Mouse (Mus musculus) CH12.LX (cell line): ENCODE measurements at regions not wholly inside any gene's neighbourhood (a gene's known extent, or its start where the extent isn't known, plus 50 kb on each side); places are given as distances from the start of the nearest gene placed in this dataset.

Experiments used
- DNase-seq: peaks from one replicate; pipeline ENCODE4 v3.0.0-alpha.2; 2013; ENCODE audit errors: extremely low read depth
- H3K27ac ChIP-seq: 2 replicates; pipeline ENCODE4 v1.5.1; 2012; ENCODE audit warnings: low read depth, mild to moderate bottlenecking, control low read depth, moderate library complexity; ENCODE audit not compliant: insufficient read depth
- H3K27me3 ChIP-seq: replicated peaks from 2 replicates; pipeline ENCODE3; 2012; ENCODE audit warnings: inconsistent platforms
- H3K36me3 ChIP-seq, 2 experiments: replicated peaks in 1 of 2; 2 replicates each; pipeline versions ENCODE3 to v1.6.1; 2012; ENCODE audit warnings: inconsistent platforms in 1 of 2, low read length in 1 of 2, mild to moderate bottlenecking in 1 of 2, mixed read lengths in 1 of 2, moderate library complexity in 1 of 2; ENCODE audit not compliant: control insufficient read depth in 1 of 2, insufficient read depth in 1 of 2
- H3K4me1 ChIP-seq, 2 experiments: 2 replicates each; pipeline ENCODE4 v1.6.1; 2012; ENCODE audit warnings: inconsistent platforms in 1 of 2, moderate library complexity in 1 of 2; ENCODE audit not compliant: insufficient read depth in 2 of 2, control insufficient read depth in 1 of 2
- H3K4me2 ChIP-seq: 2 replicates; pipeline ENCODE4 v1.6.1; 2012; ENCODE audit warnings: low read depth, mild to moderate bottlenecking, control low read depth; ENCODE audit not compliant: poor library complexity, insufficient read depth, severe bottlenecking
- H3K4me3 ChIP-seq, 3 experiments: fragments of 150-350 bp in 1 of 3; sonication (generic) in 1 of 3; replicated peaks in 1 of 3; 2 replicates each; pipeline versions ENCODE3 to v1.5.1; 2011 to 2012; ENCODE audit warnings: low read depth in 2 of 3, low read length in 2 of 3, mild to moderate bottlenecking in 2 of 3, moderate library complexity in 2 of 3, control low read depth in 1 of 3, improper control_type of control experiment in 1 of 3, inconsistent platforms in 1 of 3, mixed read lengths in 1 of 3; ENCODE audit not compliant: poor library complexity in 1 of 3
- H3K79me2 ChIP-seq: replicated peaks from 2 replicates; pipeline ENCODE4 v1.6.1; 2012; ENCODE audit warnings: mild to moderate bottlenecking, moderate library complexity; ENCODE audit not compliant: control insufficient read depth, poor library complexity, insufficient read depth, severe bottlenecking; ENCODE audit errors: extremely low read depth
- H3K9ac ChIP-seq: 2 replicates; pipeline ENCODE4 v1.6.1; 2012; ENCODE audit warnings: low read depth, mild to moderate bottlenecking, control low read depth, moderate library complexity; ENCODE audit not compliant: insufficient read depth
- H3K9me3 ChIP-seq: replicated peaks from 2 replicates; pipeline ENCODE3; 2012; ENCODE audit warnings: low read length, inconsistent platforms, mixed read lengths
- BHLHE40 ChIP-seq: IDR thresholded peaks from 2 replicates; pipeline ENCODE4 v1.6.1; 2011; ENCODE audit warnings: mild to moderate bottlenecking, low read depth, low read length, improper control_type of control experiment
- CHD1 ChIP-seq: IDR thresholded peaks from 2 replicates; pipeline ENCODE4 v1.6.1; 2012; ENCODE audit warnings: low read depth, low read length, improper control_type of control experiment, inconsistent platforms
- CHD2 ChIP-seq: IDR thresholded peaks from 2 replicates; pipeline ENCODE4 v1.6.1; 2011; ENCODE audit warnings: low read length, improper control_type of control experiment
- E2F4 ChIP-seq: IDR thresholded peaks from 2 replicates; pipeline ENCODE4 v1.6.1; 2011; ENCODE audit warnings: low read depth, low read length, improper control_type of control experiment; ENCODE audit not compliant: insufficient replicate concordance
- ELF1 ChIP-seq: IDR thresholded peaks from 2 replicates; pipeline ENCODE4 v1.6.1; 2014; ENCODE audit warnings: low read depth, mild to moderate bottlenecking, inconsistent platforms, low read length, improper control_type of control experiment
- GABPA ChIP-seq: IDR thresholded peaks from 2 replicates; pipeline ENCODE4 v1.6.1; 2012; ENCODE audit warnings: low read depth, low read length, improper control_type of control experiment, inconsistent platforms; ENCODE audit not compliant: insufficient replicate concordance
- HCFC1 ChIP-seq: IDR thresholded peaks from 2 replicates; pipeline ENCODE4 v1.6.1; 2012; ENCODE audit warnings: low read depth, mild to moderate bottlenecking, inconsistent platforms, low read length, improper control_type of control experiment
- JUN ChIP-seq: IDR thresholded peaks from 2 replicates; pipeline ENCODE4 v1.6.1; 2011; ENCODE audit warnings: low read depth, mild to moderate bottlenecking, low read length, improper control_type of control experiment, moderate library complexity; ENCODE audit not compliant: insufficient read depth
- KAT2A ChIP-seq: IDR thresholded peaks from 2 replicates; pipeline ENCODE4 v1.6.1; 2012; ENCODE audit warnings: low read length, improper control_type of control experiment, inconsistent platforms; ENCODE audit not compliant: insufficient replicate concordance
- MAFK ChIP-seq: IDR thresholded peaks from 2 replicates; pipeline ENCODE4 v1.6.1; 2011; ENCODE audit warnings: low read length, improper control_type of control experiment; ENCODE audit not compliant: insufficient replicate concordance
- MAX ChIP-seq: IDR thresholded peaks from 2 replicates; pipeline ENCODE4 v1.6.1; 2011; ENCODE audit warnings: low read length, improper control_type of control experiment
- MAZ ChIP-seq: IDR thresholded peaks from 2 replicates; pipeline ENCODE4 v1.6.1; 2012; ENCODE audit warnings: low read depth, mild to moderate bottlenecking, inconsistent platforms, low read length, improper control_type of control experiment, moderate library complexity
- MEF2A ChIP-seq: IDR thresholded peaks from 2 replicates; pipeline ENCODE4 v1.6.1; 2014; ENCODE audit warnings: low read depth, mild to moderate bottlenecking, inconsistent platforms, low read length, improper control_type of control experiment, borderline replicate concordance
- MXI1 ChIP-seq: IDR thresholded peaks from 2 replicates; pipeline ENCODE4 v1.6.1; 2011; ENCODE audit warnings: mild to moderate bottlenecking, low read depth, low read length, improper control_type of control experiment
- MYC ChIP-seq: IDR thresholded peaks from 2 replicates; pipeline ENCODE4 v1.6.1; 2011; ENCODE audit warnings: low read depth, mild to moderate bottlenecking, improper control_type of control experiment, low read length
- NELFE ChIP-seq: IDR thresholded peaks from 2 replicates; pipeline ENCODE4 v1.6.1; 2011; ENCODE audit warnings: low read depth, low read length, improper control_type of control experiment
- NRF1 ChIP-seq: IDR thresholded peaks from 2 replicates; pipeline ENCODE4 v1.6.1; 2014; ENCODE audit warnings: low read depth, mild to moderate bottlenecking, inconsistent platforms, low read length, improper control_type of control experiment, moderate library complexity
- POLR2A ChIP-seq: IDR thresholded peaks from 2 replicates; pipeline ENCODE4 v1.6.1; 2011; ENCODE audit warnings: low read depth, mild to moderate bottlenecking, improper control_type of control experiment, low read length
- POLR2AphosphoS2 ChIP-seq: IDR thresholded peaks from 2 replicates; pipeline ENCODE4 v1.6.1; 2011; ENCODE audit warnings: low read depth, low read length, improper control_type of control experiment
- RAD21 ChIP-seq: IDR thresholded peaks from 2 replicates; pipeline ENCODE4 v1.6.1; 2011; ENCODE audit warnings: low read depth, mild to moderate bottlenecking, low read length, improper control_type of control experiment, moderate library complexity
- RCOR1 ChIP-seq: conservative IDR thresholded peaks from 2 replicates; pipeline ENCODE4 v1.6.1; 2012; ENCODE audit warnings: low read depth, mild to moderate bottlenecking, inconsistent platforms, low read length, improper control_type of control experiment
- SIN3A ChIP-seq: IDR thresholded peaks from 2 replicates; pipeline ENCODE4 v1.6.1; 2012; ENCODE audit warnings: low read length, improper control_type of control experiment, inconsistent platforms
- SMC3 ChIP-seq: IDR thresholded peaks from 2 replicates; pipeline ENCODE4 v1.6.1; 2011; ENCODE audit warnings: low read depth, low read length, improper control_type of control experiment
- TCF12 ChIP-seq: IDR thresholded peaks from 2 replicates; pipeline ENCODE4 v1.6.1; 2014; ENCODE audit warnings: low read depth, mild to moderate bottlenecking, inconsistent platforms, low read length, improper control_type of control experiment
- UBTF ChIP-seq: IDR thresholded peaks from 2 replicates; pipeline ENCODE4 v1.6.1; 2012; ENCODE audit warnings: low read depth, mild to moderate bottlenecking, inconsistent platforms, low read length, improper control_type of control experiment, moderate library complexity
- USF1 ChIP-seq: IDR thresholded peaks from 2 replicates; pipeline ENCODE4 v1.6.1; 2014; ENCODE audit warnings: low read depth, mild to moderate bottlenecking, inconsistent platforms, low read length, improper control_type of control experiment
- ZC3H11A ChIP-seq: IDR thresholded peaks from 2 replicates; pipeline ENCODE4 v1.6.1; 2012; ENCODE audit warnings: low read depth, mild to moderate bottlenecking, inconsistent platforms, low read length, improper control_type of control experiment
- ZKSCAN1 ChIP-seq: IDR thresholded peaks from 2 replicates; pipeline ENCODE4 v1.6.1; 2012; ENCODE audit warnings: low read depth, inconsistent platforms, low read length, improper control_type of control experiment, borderline replicate concordance
- ZMIZ1 ChIP-seq: IDR thresholded peaks from 2 replicates; pipeline ENCODE4 v1.6.1; 2012; ENCODE audit warnings: low read depth, mild to moderate bottlenecking, inconsistent platforms, low read length, improper control_type of control experiment
- dilution Hi-C: fragments of 300-500 bp; cut with MboI; formaldehyde crosslinking; loops from 2 replicates; pipeline ENCODE4 v1.14.3; 2020; ENCODE audit warnings: low sequenced_read_pairs; ENCODE audit not compliant: extremely low pct_unique_long_range_greater_than_20kb, extremely low pct_ligation_motif_present
- in situ Hi-C: fragments of 300-500 bp; cut with MboI; formaldehyde crosslinking; loops from 3 replicates; pipeline ENCODE4 v1.14.3; 2019; ENCODE audit warnings: low sequenced_read_pairs, low pct_ligation_motif_present, low pct_unique_long_range_greater_than_20kb, mixed read lengths

- H3K4me1 ChIP-seq: peaks cover 0 to 3% of the 10 kb centered on the region in 2 experiments; a peak in 2 of 4 replicates
- dilution Hi-C loops (no loop called here), in situ Hi-C loops (no loop called here)
- no peak overlapping the region for H3K4me3 ChIP-seq
- H3K79me2 ChIP-seq: no peaks in the 10 kb centered on the region
- TF ChIP-seq ZMIZ1 (no peak), CHD1 (no peak), POLR2A (no peak), TCF12 (no peak), CHD2 (no peak), GABPA (no peak), MYC (no peak), MAX (no peak), HCFC1 (no peak), MEF2A (no peak), USF1 (no peak), RCOR1 (no peak), ELF1 (no peak), SMC3 (no peak), BHLHE40 (no peak), MXI1 (no peak), UBTF (no peak), NELFE (no peak)
- no peaks in the 10 kb centered on the region for H3K9me3 ChIP-seq
- H3K9ac ChIP-seq: no peak overlapping the region
- no peaks in the 10 kb centered on the region for H3K27me3 ChIP-seq
- no peak overlapping the region for H3K4me2 ChIP-seq
- DNase-seq: no peak
- no peak overlapping the region for H3K27ac ChIP-seq
- no peaks in the 10 kb centered on the region for H3K36me3 ChIP-seq
These were observed 102.0 kb downstream of the Arl4a start for GRCm38 (mm10) chr12:39935775-39936174.

DNA sequence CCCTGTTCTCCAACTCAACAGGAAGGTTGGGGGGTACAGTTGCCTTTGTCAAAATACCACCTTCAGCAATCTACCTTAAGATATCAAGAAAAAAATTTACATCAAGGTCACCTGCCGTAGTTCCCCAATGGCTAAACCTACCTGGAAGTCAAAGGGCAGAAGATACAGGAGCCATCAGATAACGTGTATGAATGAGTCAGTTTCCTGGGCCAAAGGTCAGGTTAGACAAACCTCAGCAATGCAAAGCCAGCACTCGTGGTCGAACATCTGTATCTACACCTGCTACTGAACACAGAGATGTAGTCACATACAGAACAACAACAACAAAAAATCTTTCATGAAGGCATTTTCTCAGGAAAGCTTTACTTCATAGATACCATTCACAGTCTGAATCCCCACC is 102.9 kb downstream of the Arl4a start:
- no peak for DNase-seq
- Histone ChIP-seq H3K36me3 (no peaks in the 10 kb centered on the region), H3K4me1 (peaks cover 0 to 3% of the 10 kb centered on the region in 2 experiments; a peak in 2 of 4 replicates), H3K27me3 (no peaks in the 10 kb centered on the region), H3K9ac (no peak overlapping the region), H3K79me2 (no peaks in the 10 kb centered on the region), H3K9me3 (no peaks in the 10 kb centered on the region), H3K4me2 (no peak overlapping the region), H3K27ac (no peak overlapping the region), H3K4me3 (no peak overlapping the region)
- dilution Hi-C loops (no loop called here), in situ Hi-C loops (no loop called here)
- TF ChIP-seq SMC3 (no peak), E2F4 (no peak), POLR2A (no peak), NRF1 (no peak), MAX (no peak), RAD21 (no peak), JUN (no peak), MAFK (no peak), UBTF (no peak), KAT2A (no peak), ELF1 (no peak), MAZ (no peak), CHD2 (no peak), ZKSCAN1 (no peak), SIN3A (no peak), POLR2AphosphoS2 (no peak), RCOR1 (no peak), ZC3H11A (no peak)
